In the genomic region with DNA sequence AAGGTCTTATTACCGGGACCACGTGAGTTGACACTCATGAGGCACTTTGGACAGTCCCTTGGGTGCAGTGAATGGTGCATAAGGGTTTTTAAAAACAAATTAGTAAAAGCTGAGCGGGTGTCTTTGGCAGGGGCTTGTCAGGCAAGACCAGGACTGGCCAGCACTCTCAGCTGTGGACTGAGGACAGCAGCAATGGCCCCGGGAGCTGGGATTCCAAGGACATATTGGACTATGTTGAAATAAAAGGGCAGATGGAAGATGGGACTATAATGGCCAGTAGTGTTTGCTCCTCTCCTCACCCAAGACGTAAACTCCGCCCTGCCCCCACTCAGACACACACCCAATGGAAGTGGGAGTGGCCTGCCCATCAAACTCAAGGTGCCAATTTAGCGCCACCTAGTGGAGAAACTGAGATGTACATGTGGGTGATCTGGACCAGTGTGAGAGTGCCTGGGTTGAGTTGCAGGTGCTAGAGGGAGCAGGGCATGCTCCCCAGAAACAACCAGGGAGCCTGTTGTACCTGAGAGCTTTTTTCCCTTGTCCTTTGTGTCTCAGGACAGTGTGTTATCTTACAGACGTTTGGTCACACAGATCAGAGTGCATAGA, we compare ENCODE assay signal across 8 mouse cellular contexts.
DNase-seq lines count a peak whose midpoint lies in the region; ATAC-seq lines count a peak whose summit lies in the region.

No protein-coding gene starts in this region.

- no peak overlapping the region for H3K4me3 ChIP-seq in forebrain, embryonic 13.5 days
- H3K4me3 ChIP-seq in intestine, embryonic 15.5 days (replicated peaks): no peak overlapping the region
- no peak overlapping the region for H3K4me3 ChIP-seq in midbrain, embryonic 11.5 days (ENCODE audit: low read depth, low read length)

- ATAC-seq in forebrain, embryonic 13.5 days: peak; percentile 48
- ATAC-seq in intestine, embryonic 15.5 days: peak; percentile 45
- peak; percentile 38; the same call in 1 of the 2 replicates for ATAC-seq in midbrain, embryonic 11.5 days (ENCODE audit: low FRiP score)

- H3K4me1 ChIP-seq in forebrain, embryonic 13.5 days: peaks cover 16% of the 10 kb centered on the region
- peaks cover 5% of the 10 kb centered on the region; the same call in 1 of the 2 replicates for H3K4me1 ChIP-seq in intestine, embryonic 15.5 days (replicated peaks)
- H3K4me1 ChIP-seq in midbrain, embryonic 11.5 days (ENCODE audit: control insufficient read depth, insufficient read depth, low read length): peaks cover 11% of the 10 kb centered on the region; the same call in 1 of the 2 replicates

- 24% methylated on average over 8 of the region's 8 CpGs for WGBS in forebrain, embryonic 13.5 days
- WGBS in intestine, embryonic 15.5 days: 21% methylated on average over 8 of the region's 8 CpGs
- WGBS in midbrain, embryonic 11.5 days: 22% methylated on average over 8 of the region's 8 CpGs

- no peaks in the 10 kb centered on the region for H3K9me3 ChIP-seq in forebrain, embryonic 13.5 days (replicated peaks)
- H3K9me3 ChIP-seq in intestine, embryonic 15.5 days: no peaks in the 10 kb centered on the region
- no peaks in the 10 kb centered on the region for H3K9me3 ChIP-seq in midbrain, embryonic 11.5 days (ENCODE audit: control insufficient read depth, low read length)

- H3K4me2 ChIP-seq in forebrain, embryonic 13.5 days: no peak overlapping the region
- H3K4me2 ChIP-seq in intestine, embryonic 15.5 days (replicated peaks): no peak overlapping the region
- no peak overlapping the region for H3K4me2 ChIP-seq in midbrain, embryonic 11.5 days

- peak; percentile 42 for DNase-seq in ovary, postnatal 14 days (ENCODE audit: low spot score)
- no peak for DNase-seq in ovary, postnatal 10 days (ENCODE audit: low spot score)
- DNase-seq in c-Kit-positive CD71-negative TER-119-negative erythroid progenitor cells, embryonic 14.5 days (ENCODE audit: low read depth): peak; percentile 43
- DNase-seq in left cerebral cortex, adult 8-10 months (ENCODE audit: low spot score in 2 of 2): peak; percentile 28 to 36
- peak; percentile 98 for DNase-seq in midbrain, embryonic 11.5 days (ENCODE audit: low spot score, missing footprints)
- DNase-seq in testis, postnatal 10 days (ENCODE audit: low spot score): peak; percentile 79

- no peaks in the 10 kb centered on the region for H3K36me3 ChIP-seq in forebrain, embryonic 13.5 days (ENCODE audit: poor library complexity, severe bottlenecking)
- H3K36me3 ChIP-seq in intestine, embryonic 15.5 days: no peaks in the 10 kb centered on the region
- H3K36me3 ChIP-seq in midbrain, embryonic 11.5 days (ENCODE audit: control insufficient read depth, insufficient read depth, low read length): no peaks in the 10 kb centered on the region

- H3K27me3 ChIP-seq in forebrain, embryonic 13.5 days: peaks cover 36% of the 10 kb centered on the region
- peaks cover 16% of the 10 kb centered on the region for H3K27me3 ChIP-seq in intestine, embryonic 15.5 days (replicated peaks)
- H3K27me3 ChIP-seq in midbrain, embryonic 11.5 days (ENCODE audit: control insufficient read depth, insufficient read depth, low read length): peaks cover 2% of the 10 kb centered on the region; the same call in 1 of the 2 replicates

- H3K9ac ChIP-seq in forebrain, embryonic 13.5 days: no peak overlapping the region
- H3K9ac ChIP-seq in intestine, embryonic 15.5 days: no peak overlapping the region
- no peak overlapping the region for H3K9ac ChIP-seq in midbrain, embryonic 11.5 days (ENCODE audit: low read length)

- no peak overlapping the region for H3K27ac ChIP-seq in forebrain, embryonic 13.5 days
- no peak overlapping the region for H3K27ac ChIP-seq in intestine, embryonic 15.5 days
- no peak overlapping the region for H3K27ac ChIP-seq in midbrain, embryonic 11.5 days (ENCODE audit: low read depth, low read length)
